Mouse (Mus musculus) gastrocnemius, postnatal 4 days (tissue): ENCODE data around the gene Ffar1. TPM values are rescaled to one million over a fixed set of nuclear protein-coding genes. Genes with fewer than 3 reads are reported as not detected.
"Not testable (repeated sequence)": the region's sequence is repeated elsewhere in the genome, so short reads cannot be mapped to it uniquely, and the experiment has no call there.

ENCODE experiments used
- DNase-seq, 2 experiments: peaks; one replicate each; pipeline ENCODE4 v3.0.0; 2021 to 2022; ENCODE audit warnings: low spot score in 2 of 2, mixed read lengths in 2 of 2
- total RNA-seq, 2 experiments: library from RNA; stranded (reverse); gene quantifications; 2 replicates each; pipeline ENCODE4 v1.2.3; 2021

Gene Ffar1
- total RNA-seq, 2 experiments from 2014 or later = not detected

DNA sequence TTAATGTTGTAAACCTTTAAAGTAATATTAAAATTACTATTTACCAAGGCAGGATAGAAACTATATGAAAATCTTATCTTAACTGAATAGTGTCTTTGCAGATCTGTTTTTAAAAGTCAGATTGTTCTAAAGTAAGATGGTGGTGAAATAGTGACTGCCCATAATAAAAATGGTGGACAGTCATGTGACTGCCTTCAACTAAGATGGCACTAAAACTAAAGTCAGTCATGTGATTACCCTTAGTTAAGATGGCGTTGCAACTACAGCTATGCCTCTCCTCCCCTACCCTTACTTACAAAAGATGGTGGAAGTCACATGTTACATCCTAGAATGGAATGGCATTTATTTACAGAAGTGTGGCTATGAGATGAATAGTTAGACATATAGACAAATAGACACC lies 9.9 kb downstream of the Ffar1 start:
- no peak for DNase-seq

DNA sequence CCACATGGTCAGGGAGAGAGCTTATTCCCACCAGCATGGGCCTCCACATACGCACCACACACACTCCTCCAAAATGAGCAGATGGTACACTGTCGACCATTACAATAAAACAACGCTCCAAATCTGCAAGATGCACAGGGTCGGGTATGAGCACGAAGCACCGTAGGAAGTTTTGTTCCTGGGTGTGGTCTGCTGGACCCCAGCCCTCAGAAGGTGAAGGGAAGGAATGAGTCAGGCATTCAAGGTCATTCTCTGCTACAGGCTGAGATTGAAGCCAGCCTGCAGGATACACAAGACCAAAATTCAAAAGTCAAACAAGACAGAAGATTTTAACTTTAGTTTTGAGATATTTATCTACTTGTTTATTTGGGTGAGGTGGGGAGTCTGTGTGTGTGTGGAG lies 13.4 kb downstream of the Ffar1 start:
- no peak for DNase-seq

- no peak for DNase-seq
Observed at GRCm38 (mm10) chr7:30847386-30847785, 14.0 kb downstream of the Ffar1 start.

DNA sequence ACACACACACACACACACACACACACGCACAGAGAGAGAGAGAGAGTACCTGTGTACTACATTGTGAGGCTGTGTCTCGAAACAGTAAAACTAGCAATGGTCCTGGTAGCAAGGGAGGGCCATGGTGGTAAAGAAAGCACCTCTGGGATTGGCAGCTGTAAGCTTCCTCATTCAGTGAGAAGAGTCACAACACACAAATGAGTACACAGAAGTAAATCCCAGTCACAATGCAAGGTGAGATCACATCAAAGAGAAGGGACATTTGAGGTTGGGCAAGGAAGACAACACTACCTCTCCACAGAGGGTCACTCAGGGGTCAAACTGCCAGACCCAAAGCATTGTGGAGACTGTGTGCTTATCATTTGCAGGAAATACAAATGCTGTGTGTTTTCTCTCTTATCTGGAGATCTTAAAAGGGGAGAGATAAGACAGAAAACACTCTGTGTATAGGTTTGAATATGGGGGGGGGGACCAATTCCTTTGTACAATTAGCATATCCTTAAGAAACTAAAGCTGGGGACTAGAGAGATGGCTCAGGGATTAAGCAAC lies 14.8 kb downstream of the Ffar1 start:
- DNase-seq = no peak

- DNase-seq = no peak
Observed at GRCm38 (mm10) chr7:30844676-30845297, 16.6 kb downstream of the Ffar1 start.

DNA sequence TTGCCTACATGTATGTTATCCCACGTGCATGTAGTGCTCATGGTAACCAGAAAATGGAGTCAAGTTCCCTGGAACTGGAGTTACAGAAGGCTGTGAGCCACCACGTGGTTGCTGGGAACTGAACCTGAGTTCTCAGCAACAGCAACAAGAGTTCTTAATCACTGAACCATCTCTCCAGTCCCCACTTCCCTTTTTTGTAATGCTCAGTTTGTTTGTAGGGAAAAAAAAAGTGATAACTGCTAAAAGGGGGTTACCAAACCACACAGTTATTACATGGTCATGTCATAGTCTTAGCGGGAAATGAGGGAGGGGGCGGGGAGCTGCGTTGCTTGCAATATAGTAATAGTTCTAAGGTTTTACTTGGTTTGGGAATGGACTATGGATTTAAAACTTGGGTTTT lies 19.3 kb downstream of the Ffar1 start:
- DNase-seq = no peak

- no peak for DNase-seq
Observed at GRCm38 (mm10) chr7:30841379-30841778, 20.0 kb downstream of the Ffar1 start.

DNA sequence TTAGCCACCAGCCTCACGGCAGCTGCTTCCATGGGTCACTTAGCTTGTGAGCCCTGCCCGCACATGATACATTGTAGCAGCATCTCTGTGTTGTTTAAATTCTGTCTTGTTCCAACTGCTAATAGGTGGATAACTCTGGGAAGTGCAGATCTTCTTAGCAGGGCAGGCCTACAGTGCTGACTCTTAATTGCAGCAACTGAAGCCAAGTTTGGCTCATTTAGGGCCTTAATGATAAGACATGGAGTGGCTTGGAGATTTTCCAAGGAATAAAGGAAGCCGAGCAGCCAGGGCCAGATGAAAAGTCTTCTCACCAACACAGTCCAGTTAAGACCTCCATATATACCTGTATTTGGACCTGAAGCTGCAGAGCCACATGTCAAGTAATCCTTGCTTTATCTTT lies 21.1 kb downstream of the Ffar1 start:
- DNase-seq = no peak

- DNase-seq = no peak
Observed at GRCm38 (mm10) chr7:30837277-30837676, 24.1 kb downstream of the Ffar1 start.

DNA sequence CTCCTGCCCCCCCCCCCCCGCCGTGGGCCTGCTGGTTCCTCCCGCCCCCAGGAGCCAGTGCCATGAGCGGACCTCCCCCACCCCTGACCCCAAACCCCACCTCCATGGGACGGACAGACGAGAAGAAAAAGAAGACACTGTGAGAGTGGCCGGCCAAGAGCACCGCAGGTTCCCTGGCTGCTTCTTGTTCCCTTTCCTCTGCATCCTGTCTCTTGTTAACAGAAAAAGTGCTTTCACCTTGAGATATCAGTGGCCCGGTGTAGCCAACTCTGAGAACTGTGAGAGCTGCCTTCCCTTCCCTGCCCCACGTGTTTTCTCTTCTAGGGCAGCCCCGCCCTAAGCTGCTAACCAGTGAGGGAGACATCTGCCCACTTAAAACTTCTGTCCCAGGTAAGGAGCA lies 28.7 kb downstream of the Ffar1 start:
- DNase-seq = not testable (repeated sequence)

- no peak for DNase-seq
Observed at GRCm38 (mm10) chr7:30832261-30832660, 29.1 kb downstream of the Ffar1 start.

DNA sequence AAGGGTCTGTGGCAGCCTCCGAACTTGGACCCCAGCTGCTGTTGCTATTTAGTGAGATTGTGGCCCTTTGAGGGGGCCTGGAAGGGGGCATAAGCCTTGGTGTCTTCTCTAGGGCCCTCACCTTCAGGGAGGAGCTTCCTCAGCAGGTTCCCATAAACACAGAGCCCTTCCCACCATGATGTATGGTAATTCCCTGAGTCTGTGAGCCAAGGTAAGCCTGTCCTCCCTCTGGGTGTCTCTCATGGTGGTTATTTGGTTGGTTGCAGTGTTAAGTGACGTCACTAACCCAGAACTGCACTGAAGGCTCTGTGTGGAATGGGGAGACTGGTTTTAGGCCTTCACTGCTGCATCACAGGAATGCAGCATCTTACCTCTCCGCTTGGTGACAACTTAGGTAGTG lies 31.9 kb downstream of the Ffar1 start:
- no peak for DNase-seq

DNA sequence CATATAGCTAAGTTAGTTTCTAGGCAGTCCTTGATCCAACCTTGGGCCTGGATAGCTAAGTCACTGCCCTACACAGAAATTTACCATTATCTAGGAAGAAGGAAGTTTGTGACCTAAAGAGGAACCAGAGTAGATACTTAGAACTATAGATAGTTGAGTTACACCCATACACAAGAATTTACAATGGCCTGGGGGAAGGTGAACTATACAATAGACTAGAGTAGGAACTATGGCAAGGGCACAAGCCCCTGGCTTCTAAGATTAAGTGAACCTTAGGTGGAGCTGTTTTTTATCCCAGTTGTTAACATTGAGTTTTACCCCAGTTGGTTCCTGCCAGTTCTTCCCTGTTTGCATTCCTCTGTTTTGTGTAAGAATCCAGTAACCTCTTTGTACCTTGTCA lies 32.5 kb downstream of the Ffar1 start:
- not testable (repeated sequence) for DNase-seq

DNA sequence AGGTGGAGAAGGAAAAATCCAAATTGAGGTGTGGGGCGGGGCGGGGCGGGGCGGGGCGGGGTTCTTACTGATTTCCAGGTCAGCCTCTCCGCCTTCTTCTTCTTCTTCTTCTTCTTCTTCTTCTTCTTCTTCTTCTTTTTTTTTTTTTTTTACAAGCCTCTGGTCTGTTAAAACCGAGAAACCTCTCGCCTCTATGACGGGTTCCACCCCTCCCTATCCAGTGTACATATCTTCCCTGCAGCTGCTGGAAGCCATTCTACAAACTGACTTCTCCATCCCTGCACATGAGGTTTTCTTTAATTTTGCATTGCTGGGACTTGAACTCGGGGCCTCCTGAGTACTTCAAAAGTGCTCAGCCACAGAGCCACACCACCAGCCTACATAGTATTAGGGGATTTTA lies 34.7 kb downstream of the Ffar1 start:
- no peak for DNase-seq

GRCm38 (mm10) chr7:30824306-30824705 lies 37.1 kb downstream of the Ffar1 start:
- no peak for DNase-seq

- DNase-seq = no peak
Observed at GRCm38 (mm10) chr7:30823675-30824074, 37.7 kb downstream of the Ffar1 start, which contains the start of gene Ffar2. Ffar2 (minus strand) TSS chr7:30823775.

DNA sequence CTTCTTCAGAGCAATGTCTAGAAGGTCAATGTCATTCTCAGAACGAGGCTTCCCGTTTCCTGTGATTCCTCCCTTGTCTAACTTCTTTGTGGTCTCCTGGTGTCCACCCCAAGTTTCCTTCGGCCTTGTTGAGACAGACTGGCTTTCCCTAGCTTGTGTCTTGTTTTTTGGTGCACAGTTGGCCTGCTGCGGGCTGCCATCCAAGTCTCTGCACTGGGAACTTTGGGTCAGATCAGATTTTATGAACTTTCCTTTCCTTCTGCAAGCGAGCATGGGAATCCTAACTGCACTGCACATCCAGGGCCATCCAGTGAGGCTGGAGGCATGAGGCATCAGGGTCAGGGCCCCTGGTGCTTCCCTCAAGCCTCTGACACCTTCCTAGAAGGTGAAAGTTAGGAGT lies 39.8 kb downstream of the Ffar1 start:
- DNase-seq = no peak

- DNase-seq = no peak
Observed at GRCm38 (mm10) chr7:30820854-30821445, 40.4 kb downstream of the Ffar1 start.

- DNase-seq = no peak
Observed at GRCm38 (mm10) chr7:30820131-30820530, 41.2 kb downstream of the Ffar1 start.

DNA sequence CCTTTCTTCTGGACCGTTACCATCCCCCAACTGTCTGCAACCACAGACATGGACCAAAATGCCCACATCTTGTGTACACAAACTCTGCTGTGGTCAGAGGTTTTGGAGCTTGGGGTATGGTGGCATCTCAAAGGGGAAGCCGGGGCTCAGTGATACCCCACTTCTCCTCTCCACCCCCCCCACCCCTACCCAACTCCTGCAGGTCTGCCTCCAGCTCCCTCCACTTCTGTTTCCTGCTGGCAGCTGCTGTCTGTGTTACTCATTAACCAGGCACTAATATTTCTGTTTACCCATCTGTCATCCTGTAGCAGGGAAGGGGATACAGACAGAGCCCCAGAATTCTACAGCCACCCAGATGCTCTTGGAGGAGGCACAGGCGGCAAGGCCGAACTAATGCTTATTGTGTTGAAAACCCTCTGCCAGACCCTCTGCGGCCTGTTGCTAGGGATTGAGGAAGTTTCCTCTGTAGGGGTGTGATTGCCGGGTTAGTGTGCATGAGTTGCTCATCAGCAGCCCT lies 49.0 kb downstream of the Ffar1 start:
- no peak for DNase-seq

DNA sequence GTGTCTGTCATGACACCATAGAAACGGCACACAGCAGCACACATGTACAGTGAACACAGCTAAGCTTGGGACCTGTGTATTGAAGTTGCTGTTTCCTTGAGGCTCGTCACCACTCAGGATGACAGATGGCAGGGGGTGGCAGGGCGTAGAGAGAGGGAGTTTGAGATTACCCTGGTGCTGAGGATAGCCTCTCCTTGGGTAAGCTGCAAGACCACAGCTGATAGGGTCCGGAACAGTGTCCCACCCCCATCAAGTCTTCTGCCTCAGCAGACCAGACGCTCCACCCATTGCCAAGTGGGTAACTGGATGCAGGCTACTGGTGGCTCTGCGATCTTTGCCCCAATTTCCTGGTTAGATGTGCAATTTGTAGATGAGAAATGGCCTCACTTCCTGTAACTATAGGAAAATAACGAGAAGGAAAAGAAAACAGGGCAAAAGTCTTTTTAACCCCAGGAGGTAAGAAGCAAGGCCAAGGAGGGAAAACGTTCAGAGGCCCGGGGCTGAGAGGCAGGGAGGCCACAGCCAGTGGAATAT lies 49.5 kb downstream of the Ffar1 start:
- no peak for DNase-seq

DNA sequence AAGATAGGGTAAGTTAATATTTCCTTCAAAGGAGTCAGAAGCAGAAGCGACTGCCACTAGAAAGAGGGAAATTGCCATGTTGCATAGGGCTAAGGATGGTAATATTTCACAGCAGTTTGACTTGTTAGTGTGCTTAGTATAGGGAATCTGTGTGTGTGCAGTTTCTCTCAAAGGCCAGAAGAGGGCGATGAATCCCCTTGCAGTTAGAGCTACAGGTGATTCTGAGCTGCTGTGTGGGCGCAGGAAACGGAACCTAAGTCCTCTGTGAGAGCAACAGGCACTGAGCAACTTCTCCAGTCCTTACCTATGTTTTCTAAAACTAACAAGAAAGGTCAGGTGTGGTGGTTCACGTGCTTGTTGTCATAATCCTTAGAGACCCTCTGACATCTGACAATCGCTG lies 51.0 kb downstream of the Ffar1 start:
- no peak for DNase-seq
